Mouse (Mus musculus) bone marrow, adult 2 months (tissue): Measurements from ENCODE around the gene Fam72a. TPM values are rescaled to one million over a fixed set of nuclear protein-coding genes. Genes with fewer than 3 reads are reported as not detected.
A peak's percentile ranks its signal among the peaks of the same experiment; 100 is the strongest.

Experiments used
- H3K27ac ChIP-seq: fragments of 200-500 bp; 2 replicates; pipeline ENCODE4 v1.5.1; 2012; ENCODE audit warnings: low read depth, mild to moderate bottlenecking, control low read depth, inconsistent platforms, low read length; ENCODE audit not compliant: control insufficient read depth, poor library complexity, insufficient read depth
- H3K4me1 ChIP-seq: fragments of 200-500 bp; 2 replicates; pipeline ENCODE4 v1.6.1; 2011; ENCODE audit warnings: low read length; ENCODE audit not compliant: control insufficient read depth, insufficient read depth
- H3K4me3 ChIP-seq: fragments of 200-500 bp; replicated peaks from 2 replicates; pipeline ENCODE3; 2011; ENCODE audit warnings: mild to moderate bottlenecking, low read depth, low read length, control low read depth; ENCODE audit not compliant: control insufficient read depth
- CTCF ChIP-seq: fragments of 200-500 bp; IDR thresholded peaks from 2 replicates; pipeline ENCODE4 v1.5.1; 2011; ENCODE audit warnings: low read length, control low read depth; ENCODE audit not compliant: control insufficient read depth, insufficient read depth
- POLR2A ChIP-seq: fragments of 200-500 bp; IDR thresholded peaks from 2 replicates; pipeline ENCODE4 v1.6.1; 2011; ENCODE audit warnings: low read depth, mild to moderate bottlenecking, control low read depth, low read length, borderline replicate concordance; ENCODE audit not compliant: control insufficient read depth
- WGBS: fragments of 180-500 bp; shearing (Covaris S2); methylation state at CpG from one replicate; pipeline ENCODE4 v1.1.7; 2018; 5-methylcytosine and 5-hydroxymethylcytosine counted together
- polyA plus RNA-seq: library from polyadenylated mRNA; stranded (reverse); fragments of >200 nt; gene quantifications from 2 replicates; pipeline ENCODE4 v1.2.4, GENCODE M21; 2011; ENCODE audit warnings: low replicate concordance; ENCODE audit not compliant: missing spikeins, insufficient read depth, insufficient read length

Gene Fam72a
- 2.4 and 5.5 TPM in 2 replicates for polyA plus RNA-seq

DNA sequence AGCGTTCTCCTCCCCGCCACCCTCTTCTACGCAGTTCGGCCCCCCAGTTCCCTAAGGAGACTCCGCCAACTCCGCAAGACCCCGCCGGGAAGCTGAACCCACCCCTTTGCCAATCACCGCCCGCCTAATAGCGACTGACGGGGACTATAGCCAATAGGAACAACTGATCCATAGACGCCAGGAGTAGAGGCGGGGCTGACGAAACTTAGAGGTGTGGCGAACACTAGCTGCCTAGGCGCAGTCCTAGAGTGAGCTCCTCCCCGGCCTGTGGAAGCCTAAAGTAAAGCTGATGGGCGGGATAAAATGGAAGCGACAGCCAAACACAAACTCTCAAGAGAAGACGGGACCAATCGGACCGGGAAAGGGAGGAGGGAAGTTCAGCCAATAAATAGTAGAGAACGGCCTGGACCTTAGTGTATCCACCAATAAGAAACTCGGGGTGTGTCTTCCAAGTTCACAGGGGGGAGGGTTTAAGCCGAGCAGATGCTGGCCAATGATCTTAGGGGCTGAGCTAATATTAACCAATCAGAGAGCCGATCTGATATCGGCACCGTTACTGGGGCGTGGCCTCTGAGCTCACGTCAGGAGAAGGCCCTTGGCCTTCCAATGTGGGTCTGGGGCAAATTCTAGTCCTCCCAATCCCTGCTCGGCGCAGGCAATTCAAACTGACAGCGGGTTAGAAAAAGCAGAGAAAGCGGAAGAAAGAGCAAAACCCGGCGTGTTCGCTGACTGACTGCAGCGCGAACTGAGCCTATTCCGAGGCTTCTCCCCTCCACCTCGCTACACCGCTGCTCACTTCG is at the start of gene Fam72a, which contains the start of gene Srgap2:
Fam72a (plus strand) TSS at position 623 of the 800 bp plus-strand sequence.
Srgap2 (minus strand) TSS at position 72 of the 800 bp plus-strand sequence.
- Histone ChIP-seq H3K4me3 (peak within 1 kb of the TSS; percentile 85), H3K27ac (peak within 1 kb of the TSS; percentile 90), H3K4me1 (0 out of 2 replicates have a peak, but pooled peaks cover 2% of the 10 kb centered on the region)
- under 1% methylated on average over 44 of the region's 44 CpGs for WGBS
- TF ChIP-seq POLR2A (peak; percentile 58), CTCF (peak; percentile 13; the same call in 1 of the 2 replicates)

DNA sequence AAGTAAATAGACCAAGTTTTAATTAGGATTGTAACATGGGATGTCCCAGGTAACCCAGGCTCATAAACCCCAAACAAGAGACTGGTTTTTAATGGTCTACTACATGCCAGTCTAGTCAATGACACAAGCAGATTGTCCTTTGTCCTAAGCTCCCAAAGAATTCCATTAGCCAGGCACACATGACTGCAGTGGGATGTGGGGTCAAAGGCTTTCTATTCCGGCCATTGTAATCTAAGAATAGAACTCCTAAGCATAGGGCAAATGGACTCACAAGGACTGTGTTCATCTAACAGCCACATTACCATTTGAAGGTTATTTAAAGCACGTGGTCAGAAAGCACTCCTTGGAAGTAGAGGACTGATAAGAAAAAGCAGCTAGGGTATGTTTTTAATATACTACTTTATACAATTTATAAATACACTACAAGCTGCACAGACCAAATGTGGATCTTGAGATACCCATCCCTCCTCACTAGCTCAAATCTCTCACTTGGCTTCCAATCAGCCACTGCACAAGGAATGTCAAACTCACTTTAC is 48.9 kb upstream of the Fam72a start:
- H3K27ac ChIP-seq, result no peak overlapping the region
- WGBS, result 72% methylated on average over 2 of the region's 2 CpGs
- no peak for TF ChIP-seq CTCF
- no peak for TF ChIP-seq POLR2A
- H3K4me3 ChIP-seq, result no peak overlapping the region
- H3K4me1 ChIP-seq, result no peaks in the 10 kb centered on the region; the same call in 1 of the 2 replicates

DNA sequence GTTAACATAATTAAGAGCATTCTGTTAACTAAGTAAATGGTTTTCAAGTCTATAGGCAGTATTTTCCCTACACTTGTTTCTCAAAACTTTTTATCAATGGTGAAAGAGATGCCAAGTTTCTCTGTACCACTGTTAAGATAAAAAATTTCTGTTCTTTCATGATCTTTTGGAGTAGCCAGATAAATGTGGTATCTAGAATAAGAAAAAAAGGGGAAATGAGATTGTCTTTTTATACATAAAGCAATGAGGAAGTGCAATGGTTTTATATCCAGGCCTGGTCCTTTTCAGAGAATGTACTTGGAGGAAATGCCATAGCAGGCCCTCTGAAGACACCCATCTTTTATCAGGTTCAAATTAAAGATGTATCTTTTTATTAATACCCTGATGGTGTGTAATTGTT is 46.3 kb upstream of the Fam72a start:
- H3K27ac ChIP-seq, result no peak overlapping the region
- H3K4me1 ChIP-seq, result no peaks in the 10 kb centered on the region; the same call in 1 of the 2 replicates
- TF ChIP-seq CTCF, result no peak
- TF ChIP-seq POLR2A, result no peak

DNA sequence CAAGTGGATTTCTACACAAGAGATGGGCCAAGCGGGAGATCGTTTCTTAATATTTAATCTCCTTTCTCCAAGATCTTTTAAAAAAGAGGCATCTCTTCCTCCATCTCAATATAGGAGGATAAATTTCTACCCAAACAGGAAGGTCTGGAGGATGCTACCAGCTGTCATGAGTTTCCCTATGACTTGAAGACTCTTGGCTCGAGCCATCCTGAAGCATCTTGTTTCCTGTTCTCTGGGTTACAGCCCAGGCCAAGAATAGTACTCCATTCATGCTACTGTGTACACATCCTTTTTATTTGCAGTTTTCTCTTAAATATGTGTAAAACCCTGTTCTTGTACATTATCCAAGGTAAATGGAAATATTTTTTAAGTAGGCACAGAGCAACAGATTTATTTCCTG is 45.5 kb upstream of the Fam72a start:
- Histone ChIP-seq H3K4me3 (no peak overlapping the region), H3K4me1 (no peaks in the 10 kb centered on the region; the same call in 1 of the 2 replicates), H3K27ac (no peak overlapping the region)
- 66% methylated on average over 3 of the region's 3 CpGs for WGBS
- no peak for TF ChIP-seq POLR2A
- no peak for TF ChIP-seq CTCF

More for the DNA sequence above, 46.3 kb upstream of the Fam72a start:
- no peak overlapping the region for H3K4me3 ChIP-seq

DNA sequence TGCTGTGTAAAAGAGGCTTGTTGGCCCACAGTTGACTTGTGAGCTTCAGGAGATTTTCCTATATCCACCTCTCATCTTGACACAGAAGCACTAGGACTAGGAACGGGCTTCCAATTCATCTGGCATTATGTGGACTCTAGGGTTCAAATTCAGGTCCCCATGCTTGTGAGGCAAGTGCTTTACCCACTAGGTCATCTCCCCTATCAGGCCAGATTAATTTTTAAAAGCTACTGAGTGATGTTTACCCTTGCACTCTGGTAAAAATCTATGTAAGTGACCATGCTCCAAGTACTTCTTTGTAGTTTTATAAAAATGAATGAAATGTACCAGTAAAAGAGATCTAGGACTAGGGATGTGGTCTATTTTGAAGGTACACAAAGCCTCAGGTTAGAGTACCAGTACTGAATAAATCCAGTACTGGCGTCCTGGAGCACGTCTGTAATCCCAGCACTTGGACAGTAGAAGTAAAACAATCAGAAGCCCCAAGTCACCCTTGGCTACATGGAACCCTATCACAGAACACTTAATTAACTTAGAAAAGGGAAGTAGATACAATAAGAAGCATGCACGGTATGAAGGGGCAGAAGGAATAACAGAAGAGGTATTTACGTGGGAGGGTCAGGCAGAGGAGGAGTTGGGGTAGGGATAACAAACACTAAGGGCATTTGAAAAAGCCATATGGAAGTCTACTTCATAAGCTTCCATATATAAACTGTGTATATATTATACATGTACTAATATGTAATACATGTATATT is 41.4 kb upstream of the Fam72a start:
- 59% methylated on average over 5 of the region's 5 CpGs for WGBS

DNA sequence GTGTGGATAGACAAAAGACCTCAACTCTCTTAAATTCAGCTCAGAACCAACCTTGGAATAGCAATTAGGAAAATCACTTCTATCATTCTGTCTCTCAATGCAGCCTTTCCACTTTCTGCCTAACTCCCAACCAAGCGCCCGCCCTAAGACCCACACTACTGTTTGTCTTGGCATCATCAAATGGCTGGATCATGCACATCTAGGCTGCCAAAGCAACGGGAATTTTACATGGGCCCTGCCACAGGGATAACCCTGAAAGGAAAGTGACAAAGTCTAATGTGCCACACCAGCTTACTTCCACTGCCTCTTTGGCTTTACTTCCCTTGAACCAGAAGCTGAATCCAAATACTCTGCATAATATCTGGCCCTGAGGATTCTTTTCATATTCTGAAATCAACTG is 38.4 kb upstream of the Fam72a start:
- TF ChIP-seq CTCF, result no peak
- TF ChIP-seq POLR2A, result no peak
- 81% methylated on average over 3 of the region's 3 CpGs for WGBS
- no peak overlapping the region for H3K27ac ChIP-seq
- no peak overlapping the region for H3K4me3 ChIP-seq
- peaks cover 1% of the 10 kb centered on the region; the same call in 1 of the 2 replicates for H3K4me1 ChIP-seq

More for the DNA sequence above, 41.4 kb upstream of the Fam72a start:
- Histone ChIP-seq H3K4me1 (no peaks in the 10 kb centered on the region; the same call in 1 of the 2 replicates), H3K27ac (no peak overlapping the region), H3K4me3 (no peak overlapping the region)
- TF ChIP-seq POLR2A (no peak), CTCF (no peak)

DNA sequence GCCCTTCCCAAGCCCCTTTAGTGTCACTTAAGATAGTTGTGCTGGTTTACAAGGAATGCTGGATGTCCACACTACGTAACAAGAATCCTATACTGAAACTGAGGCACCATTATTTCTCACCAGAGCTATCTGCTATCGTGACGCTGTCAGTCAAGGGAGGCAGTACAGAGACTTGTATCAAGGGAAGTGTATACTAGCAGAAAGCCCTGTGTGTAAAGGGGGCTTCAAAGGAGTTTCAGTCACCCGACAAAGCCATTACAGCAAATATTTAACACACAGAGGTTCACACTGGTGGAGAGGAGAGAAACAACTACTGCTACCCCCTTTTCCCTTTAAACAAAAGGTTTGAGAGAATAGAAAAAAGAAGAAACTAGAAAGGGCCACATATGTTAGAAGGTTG is 36.1 kb upstream of the Fam72a start:
- no peak overlapping the region for H3K4me3 ChIP-seq
- H3K27ac ChIP-seq, result no peak overlapping the region
- WGBS, result 82% methylated on average over 4 of the region's 4 CpGs
- TF ChIP-seq CTCF (no peak), POLR2A (no peak)
- H3K4me1 ChIP-seq, result peaks cover 1% of the 10 kb centered on the region; the same call in 1 of the 2 replicates
